Mouse (Mus musculus) NIH3T3 (cell line): ENCODE measurements at regions not wholly inside any gene's neighbourhood (a gene's known extent, or its start where the extent isn't known, plus 50 kb on each side); places are given as distances from the start of the nearest gene placed in this dataset.

ENCODE experiments used
- DNase-seq: peaks from one replicate; pipeline ENCODE4 v3.0.0-alpha.2; 2012; ENCODE audit warnings: low read depth

DNA sequence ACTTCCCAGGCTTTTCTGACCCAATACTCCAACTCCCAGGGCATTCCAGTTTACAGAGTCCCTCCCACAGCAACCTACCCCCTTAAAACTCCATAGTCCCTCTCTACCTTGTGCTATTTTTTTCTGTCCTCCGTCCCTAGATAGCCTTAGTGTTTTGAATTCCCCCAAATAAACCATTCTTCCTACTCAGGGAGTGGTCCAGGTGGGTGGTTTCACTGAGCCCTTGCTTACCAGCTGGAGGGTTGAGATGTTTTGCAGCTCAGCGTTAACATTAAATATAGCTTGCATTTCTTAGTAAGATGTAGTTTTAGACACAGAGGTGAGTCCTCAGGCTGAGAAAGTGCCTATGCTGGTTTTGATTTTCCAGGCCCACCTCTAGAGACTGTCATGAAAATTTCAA is 313.0 kb downstream of the Bmper start:
- no peak for DNase-seq

DNA sequence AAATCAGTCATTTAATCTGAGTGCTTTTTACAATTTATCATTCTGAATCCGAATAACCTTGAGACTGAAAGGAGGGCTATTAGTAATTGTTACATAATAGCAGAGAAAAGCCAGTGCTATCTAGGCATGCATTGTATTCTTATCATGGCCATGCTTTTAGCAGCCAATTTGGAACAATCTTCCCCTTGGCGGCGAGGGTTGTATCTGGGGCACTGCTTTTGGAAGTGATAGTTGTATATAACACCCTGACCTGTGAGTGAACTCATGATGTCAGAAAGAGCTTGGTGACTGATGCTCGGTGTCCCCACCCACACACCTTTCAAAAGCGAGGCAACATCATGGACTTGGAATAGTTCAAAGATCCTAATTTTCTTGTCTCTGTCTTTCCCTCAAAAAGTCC is 315.2 kb downstream of the Bmper start:
- DNase-seq = no peak

DNA sequence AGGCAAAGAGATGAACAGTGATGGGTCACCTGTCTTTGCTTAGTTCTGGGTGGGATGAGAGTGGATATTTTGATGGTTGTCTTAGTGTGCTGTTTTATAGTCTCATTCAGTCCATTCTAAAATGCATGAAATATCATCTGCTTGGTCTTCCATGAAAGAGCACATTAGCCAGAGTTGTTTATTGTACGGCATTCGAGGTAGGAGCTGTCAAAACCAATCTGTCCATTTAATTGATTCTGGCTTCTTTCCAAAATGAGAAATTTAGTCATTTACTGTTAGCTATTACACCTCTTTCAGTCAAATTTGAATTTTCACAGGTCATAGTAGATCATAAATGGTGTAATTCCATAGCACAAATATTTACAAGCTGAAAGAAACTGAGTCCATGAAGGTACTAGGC is 328.8 kb downstream of the Bmper start:
- DNase-seq = no peak

DNA sequence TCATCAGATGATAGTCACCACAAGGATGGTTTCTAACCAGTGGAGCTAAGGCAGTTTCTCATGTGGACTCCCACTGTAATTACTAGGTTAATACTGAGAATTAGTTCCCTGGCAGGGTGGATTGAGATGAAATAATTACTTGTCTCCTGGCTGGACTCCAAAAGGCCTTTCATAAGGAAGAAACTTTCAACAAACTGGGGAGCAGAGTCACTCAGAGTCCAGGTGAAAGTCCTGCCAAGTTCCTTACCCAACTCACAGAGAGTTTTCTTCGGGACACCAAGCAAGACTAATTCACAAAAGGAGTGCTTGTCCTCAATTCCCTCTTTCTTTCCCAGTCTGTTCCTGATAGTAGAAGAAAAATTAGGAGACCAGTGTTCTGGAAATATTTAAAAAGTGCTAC is 330.9 kb downstream of the Bmper start:
- DNase-seq = peak; percentile 18

DNA sequence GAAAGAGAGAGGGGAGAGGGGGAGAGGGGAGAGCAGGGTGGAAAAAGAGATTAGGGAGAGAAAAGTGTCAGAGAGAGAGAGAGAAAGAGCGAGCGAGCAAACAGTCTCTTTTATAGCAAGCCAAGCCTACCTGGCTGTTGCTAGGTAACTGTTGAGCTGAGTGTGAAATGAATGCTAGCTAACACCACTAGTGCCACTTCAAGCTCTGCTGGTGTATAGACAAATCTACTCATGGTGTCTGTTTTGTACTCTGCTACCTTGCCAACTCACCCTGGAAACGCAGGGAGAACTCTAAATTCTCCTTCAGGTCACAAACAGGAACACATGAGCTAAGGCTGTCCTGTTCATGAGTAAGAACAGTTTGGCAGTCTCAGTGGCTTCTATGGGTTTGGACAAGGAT is 334.7 kb downstream of the Bmper start:
- DNase-seq = no peak

DNA sequence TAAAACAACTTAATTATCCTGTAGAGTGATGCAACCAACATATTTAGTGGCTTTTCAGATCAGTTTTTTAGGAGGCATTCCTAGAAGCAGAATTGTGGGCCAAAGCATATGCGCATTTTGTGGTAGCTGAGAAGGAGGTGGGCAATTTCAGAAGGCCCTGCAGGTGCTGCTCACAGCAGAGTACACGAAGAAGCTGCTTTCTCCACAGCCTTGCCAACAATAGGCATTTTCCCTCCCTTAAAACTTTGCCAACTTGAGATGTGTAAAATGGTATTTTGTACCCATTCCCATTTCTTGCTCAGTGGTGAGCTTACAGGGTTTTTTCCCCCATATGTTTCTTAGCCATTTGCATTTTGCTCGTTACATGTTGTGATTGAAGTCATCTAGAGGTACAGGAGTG is 339.0 kb downstream of the Bmper start:
- no peak for DNase-seq

DNA sequence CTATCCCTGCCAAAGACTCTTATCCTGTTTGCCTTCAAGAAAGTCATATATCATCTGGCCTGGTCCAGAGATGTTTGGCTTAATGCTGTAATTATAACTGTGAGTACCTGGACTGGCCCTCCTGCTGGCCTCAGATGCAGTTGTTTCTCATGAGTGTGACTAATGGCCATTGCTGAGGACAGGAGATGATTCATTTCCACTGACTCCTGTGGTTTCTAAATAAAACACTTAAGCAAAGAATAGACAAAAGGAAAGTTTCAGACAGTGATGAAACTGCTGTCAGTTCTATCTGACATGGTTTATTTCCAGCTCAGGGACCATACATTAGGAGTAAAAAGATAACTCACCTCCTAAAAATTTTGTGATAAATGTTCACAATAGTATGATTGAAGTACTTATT is 344.2 kb downstream of the Bmper start:
- peak; percentile 51 for DNase-seq

DNA sequence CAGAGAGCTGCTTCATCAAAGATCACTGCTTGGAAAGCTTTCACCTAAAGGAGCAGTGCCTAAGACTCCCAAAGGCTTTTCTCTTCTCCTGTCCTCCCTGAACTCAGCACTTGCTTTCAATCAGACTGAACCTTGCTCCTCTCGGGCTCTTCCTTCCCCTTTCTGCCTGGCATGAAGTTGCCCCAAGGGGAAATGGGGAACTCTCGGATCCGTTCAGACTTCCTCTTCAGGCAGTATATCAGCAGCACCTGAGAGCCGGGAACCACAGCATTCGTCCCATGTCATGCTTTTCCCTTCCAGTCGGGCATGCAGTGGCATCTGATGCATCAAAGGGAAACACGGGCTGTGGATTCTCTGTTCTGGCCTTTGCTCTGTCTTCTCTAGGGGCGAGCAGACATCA is 347.3 kb downstream of the Bmper start:
- DNase-seq = no peak

DNA sequence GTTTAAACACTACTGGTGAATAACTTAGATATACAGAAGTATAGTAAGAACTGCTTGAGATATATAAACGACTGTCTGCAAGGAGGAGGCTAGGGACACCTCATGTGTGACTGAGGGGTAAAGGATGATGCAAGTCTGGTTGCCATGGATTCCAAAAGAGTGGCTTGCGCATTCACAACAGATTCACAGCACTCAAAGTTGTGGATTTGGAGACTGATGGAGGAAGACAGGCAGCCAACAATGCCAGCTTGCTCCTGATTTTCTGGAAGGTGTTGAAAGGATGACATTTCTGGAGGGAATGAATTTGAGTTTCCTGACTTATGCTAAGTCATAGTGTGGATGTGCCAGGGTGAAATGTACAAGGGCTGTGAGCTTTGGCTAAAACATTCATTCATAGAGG is 353.4 kb downstream of the Bmper start:
- DNase-seq = no peak

DNA sequence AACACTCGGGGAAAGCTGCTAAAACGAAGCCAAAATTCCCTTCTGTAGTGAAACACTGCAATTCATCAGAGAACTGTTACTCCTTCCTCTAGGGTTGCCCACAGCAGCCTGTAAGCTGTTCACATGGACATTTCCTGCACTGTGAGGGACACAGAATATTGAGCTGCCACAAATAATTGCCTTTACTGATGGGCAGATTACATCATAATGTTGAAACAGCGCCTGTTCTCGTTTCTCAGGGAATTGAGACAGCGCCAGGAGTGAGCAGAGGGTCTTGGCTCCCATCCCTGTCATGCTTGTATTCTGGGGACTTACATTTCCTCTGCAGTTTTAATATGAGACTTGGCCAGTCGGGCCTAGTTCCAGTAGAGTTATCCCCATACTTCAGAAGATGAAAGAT is 357.3 kb downstream of the Bmper start:
- no peak for DNase-seq

DNA sequence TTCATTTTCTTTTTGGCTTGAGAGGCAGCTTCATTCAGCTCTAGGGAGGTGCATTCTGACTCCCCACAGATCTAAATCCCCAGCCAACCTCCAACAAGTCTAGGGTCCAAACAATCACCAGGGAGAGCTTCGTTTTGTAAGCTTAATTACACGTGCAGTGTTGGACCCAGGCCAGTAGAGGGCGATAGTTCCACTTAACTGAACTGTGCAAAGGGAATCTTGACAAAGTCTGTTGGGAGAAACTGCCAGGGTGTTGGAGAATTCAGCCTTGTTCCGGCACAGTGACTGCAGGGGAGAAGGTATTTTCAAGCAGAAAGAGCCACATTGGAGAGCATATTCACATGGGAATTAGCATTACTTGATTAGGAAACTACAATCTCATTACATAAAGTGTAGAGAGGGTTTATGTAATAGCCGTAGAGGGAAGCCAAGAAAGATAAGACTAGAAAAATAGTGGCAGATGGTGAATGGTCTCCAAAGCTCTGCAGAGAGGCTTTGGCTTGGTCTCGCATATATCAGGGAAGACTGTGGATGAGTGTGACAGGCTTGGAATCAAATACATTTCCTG is 358.2 kb downstream of the Bmper start:
- DNase-seq = peak; percentile 79

DNA sequence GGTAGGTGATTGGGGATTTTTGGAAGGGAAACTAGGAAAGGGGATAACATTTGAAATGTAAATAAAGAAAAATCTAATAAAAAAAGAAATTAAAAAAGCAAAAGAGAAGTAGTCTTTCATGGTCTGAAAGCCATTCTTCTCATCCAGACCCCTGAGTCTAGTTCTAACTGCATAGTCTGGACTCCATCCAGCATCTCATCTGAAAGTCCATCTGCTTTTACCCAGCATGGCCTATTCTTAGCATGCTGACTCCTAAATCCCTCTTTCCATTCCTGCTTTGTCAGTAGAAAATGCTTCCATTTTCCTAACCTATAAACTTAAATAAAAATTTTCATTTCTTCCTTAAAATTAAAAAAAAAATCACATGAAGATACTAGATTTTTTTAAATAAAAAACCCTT is 361.7 kb downstream of the Bmper start:
- no peak for DNase-seq

DNA sequence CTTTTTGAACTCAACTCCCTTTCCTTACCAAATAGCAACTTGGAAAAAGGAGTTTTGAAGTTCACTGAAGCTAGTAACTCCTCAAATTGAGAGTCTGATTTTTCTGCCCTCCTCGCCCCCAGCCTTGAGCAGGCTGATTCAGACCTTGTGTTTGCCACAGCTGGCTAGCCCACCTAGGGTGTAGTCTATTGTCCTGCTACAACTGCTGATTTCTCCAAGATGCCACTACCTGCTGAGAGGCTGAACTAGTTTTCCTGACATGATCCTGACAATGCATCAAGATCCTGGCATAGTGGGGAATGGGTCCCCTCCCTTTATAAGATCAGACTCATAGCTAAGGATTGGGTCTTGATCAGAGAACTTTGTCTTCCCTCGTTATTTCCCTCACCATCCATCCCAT is 366.1 kb downstream of the Bmper start:
- no peak for DNase-seq

DNA sequence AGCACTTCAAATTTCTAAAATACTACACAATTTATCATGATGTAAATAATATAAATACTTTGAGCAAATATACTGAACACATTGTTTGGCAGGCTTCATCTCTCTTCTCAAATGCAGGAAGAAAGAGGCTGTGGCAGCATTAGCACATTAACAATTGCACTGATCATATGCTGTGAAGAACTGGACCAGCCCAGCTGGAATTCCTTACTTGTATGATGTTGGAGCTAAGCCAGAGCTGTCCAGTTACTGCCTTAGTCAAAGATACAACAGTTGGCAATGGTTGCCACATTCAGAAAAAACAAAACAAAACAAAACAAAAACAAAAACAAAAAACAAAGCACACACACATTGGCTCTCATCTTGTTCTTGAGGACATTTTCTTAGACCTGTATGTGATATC is 369.0 kb downstream of the Bmper start:
- DNase-seq = peak; percentile 52

DNA sequence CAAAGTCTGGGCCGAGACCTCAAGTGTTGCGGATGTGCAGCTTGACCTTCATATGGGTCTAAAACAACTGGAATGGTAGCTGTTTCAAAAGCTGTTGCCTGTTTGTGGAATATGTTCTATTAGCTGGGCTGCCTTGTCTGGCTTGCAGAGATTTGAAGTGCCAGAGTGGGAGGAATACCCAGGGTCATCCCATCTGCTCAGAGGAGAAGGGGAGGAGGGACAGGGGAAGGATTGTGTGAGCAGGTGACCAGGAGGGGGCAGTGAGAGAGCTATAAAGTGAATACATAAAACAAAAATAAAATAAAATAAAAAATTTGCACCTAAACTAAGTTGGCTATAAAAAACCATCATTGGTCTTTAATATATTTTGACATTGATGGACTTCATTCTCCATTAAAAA is 377.7 kb downstream of the Bmper start:
- DNase-seq = peak; percentile 13
